Mouse (Mus musculus): Measurements from ENCODE around the gene Pcif1.
A peak's percentile ranks its signal among the peaks of the same experiment; 100 is the strongest.
"Not testable (repeated sequence)": the region's sequence is repeated elsewhere in the genome, so short reads cannot be mapped to it uniquely, and the experiment has no call there.

Pcif1 gene

GRCm38 (mm10) chr2:164879228-164879567 is at the start of gene Pcif1:
Gene Pcif1 (plus strand): TSS chr2:164879304.
- DNase-seq (ENCODE audit: low spot score), result peak; percentile 89

DNA sequence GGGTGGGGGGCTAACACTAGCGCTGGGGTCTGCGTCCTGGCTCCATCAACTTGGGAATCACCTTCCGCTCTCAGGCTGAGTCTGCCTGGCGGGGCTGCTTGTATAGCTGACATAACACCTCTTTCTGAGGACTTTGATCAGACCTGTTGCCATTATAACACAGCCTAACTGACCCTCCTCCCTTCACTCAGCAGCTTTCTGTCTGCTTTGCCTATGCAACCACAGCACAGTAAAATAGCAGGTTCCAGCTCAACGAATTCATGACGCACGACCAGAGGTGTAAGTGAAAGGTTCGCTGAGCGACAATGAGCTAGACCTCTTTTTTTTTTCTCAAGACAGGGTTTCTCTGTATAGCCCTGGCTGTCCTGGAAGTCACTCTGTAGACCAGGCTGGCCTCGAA is 48.1 kb upstream of the Pcif1 start:
- DNase-seq (ENCODE audit: low spot score), result no peak

- DNase-seq (ENCODE audit: low spot score), result no peak
These were observed 46.9 kb upstream of the Pcif1 start for GRCm38 (mm10) chr2:164832032-164832747.

GRCm38 (mm10) chr2:164832748-164833301 is 46.3 kb upstream of the Pcif1 start, which contains the start of gene Ctsa:
Gene Ctsa (plus strand): TSS chr2:164832873.
- DNase-seq (ENCODE audit: low spot score), result peak; percentile 82

GRCm38 (mm10) chr2:164833314-164833959 is 45.7 kb upstream of the Pcif1 start, which contains the start of gene Neurl2:
Gene Neurl2 (minus strand): TSS chr2:164833456.
- DNase-seq (ENCODE audit: low spot score), result peak; percentile 97

DNA sequence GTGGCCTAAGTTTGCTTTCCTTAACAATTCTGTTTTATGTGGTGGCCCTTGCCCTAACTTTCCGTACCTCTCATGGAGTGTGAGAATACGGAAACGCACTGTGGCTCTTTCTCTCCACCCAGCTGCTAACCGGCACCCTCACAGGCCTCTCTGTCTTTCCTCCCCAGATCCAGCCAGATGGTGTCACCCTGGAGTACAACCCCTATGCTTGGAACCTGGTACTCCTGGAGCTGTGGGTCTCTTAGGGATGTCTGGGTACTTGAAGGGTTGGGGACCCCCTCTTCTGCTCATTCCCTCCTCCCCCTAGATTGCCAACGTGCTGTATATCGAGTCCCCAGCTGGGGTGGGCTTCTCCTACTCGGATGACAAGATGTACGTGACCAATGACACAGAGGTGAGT is 44.6 kb upstream of the Pcif1 start:
- DNase-seq (ENCODE audit: low spot score), result peak; percentile 63

GRCm38 (mm10) chr2:164835164-164835563 is 43.9 kb upstream of the Pcif1 start:
- no peak for DNase-seq (ENCODE audit: low spot score)

GRCm38 (mm10) chr2:164845782-164846181 is 33.3 kb upstream of the Pcif1 start:
- DNase-seq (ENCODE audit: low spot score), result no peak

DNA sequence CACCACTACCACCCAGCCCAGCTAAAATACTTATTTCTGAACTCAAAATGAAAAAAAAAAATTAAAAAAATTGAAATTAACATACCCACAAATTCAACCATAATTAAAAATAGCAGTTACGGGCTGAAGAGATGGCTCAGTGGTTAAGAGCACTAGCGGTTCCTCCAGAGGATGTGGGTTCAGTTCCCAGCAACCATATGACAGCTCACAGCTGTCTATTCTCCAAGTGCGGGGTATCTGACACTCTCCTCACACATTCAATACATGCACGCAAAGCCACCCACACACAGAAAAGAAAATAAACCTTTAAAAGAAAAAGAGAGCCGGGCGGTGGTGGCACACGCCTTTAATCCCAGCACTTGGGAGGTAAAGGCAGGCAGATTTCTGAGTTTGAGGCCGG is 29.0 kb upstream of the Pcif1 start:
- no peak for DNase-seq (ENCODE audit: low spot score)

DNA sequence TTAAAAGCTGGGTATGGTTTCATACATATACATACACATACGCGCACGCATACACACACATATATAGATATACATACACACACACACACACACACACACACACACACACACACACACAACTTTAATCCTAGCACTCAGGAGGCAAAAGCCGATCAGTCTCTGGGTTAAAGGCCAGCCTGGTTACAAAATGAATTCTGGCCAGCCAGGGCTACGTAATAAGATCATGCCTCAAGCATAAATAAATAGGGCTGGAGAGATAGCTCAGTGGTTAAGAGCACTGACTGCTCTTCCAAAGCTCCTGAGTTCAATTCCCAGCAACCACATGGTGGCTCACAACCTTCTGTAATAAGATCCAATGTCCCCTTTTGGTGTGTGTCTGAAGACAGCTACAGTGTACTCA is 23.5 kb upstream of the Pcif1 start:
- peak; percentile 72 for DNase-seq (ENCODE audit: low spot score)

DNA sequence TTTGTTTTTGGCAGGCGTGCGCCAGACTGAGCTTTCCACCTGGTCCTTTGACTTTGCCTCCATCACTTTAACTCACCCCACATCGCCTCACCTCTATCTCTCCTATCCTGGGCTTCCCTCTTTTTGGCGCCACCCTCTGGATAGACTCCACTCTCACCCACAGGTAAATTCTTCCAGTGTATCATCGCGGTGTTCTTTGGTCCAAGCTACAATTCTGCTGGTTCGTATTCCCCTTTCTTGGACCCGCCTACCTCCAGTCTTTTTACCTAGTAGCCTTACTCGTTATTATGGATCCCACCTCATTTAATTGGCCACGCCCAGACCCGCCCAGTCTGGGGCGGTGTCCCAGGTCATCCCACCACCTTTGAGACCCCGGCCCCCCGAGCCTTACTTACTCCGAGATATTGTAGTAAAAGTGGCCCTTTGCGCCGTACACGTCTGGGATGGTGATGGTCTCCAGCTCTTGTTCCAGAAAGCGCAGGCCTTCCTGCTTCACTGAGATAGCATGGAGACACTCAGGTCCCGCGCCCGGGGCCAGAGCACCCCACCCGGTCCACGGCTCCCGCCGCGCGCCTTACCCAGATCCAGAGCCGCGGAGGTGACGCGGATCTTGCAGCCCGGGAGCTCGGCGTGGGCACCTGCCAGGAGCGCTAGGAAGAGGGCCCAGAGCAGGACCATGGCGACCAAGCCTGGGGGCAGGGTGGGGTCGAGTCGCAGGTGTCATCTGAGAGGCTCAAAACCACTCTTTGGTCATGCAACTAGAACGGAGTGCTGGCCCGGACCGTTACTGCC is 22.6 kb upstream of the Pcif1 start:
- DNase-seq (ENCODE audit: low spot score), result no peak

GRCm38 (mm10) chr2:164857101-164857821 is 21.8 kb upstream of the Pcif1 start, which contains the start of gene Pltp:
Gene Pltp (minus strand): TSS chr2:164857711.
- no peak for DNase-seq (ENCODE audit: low spot score)

DNA sequence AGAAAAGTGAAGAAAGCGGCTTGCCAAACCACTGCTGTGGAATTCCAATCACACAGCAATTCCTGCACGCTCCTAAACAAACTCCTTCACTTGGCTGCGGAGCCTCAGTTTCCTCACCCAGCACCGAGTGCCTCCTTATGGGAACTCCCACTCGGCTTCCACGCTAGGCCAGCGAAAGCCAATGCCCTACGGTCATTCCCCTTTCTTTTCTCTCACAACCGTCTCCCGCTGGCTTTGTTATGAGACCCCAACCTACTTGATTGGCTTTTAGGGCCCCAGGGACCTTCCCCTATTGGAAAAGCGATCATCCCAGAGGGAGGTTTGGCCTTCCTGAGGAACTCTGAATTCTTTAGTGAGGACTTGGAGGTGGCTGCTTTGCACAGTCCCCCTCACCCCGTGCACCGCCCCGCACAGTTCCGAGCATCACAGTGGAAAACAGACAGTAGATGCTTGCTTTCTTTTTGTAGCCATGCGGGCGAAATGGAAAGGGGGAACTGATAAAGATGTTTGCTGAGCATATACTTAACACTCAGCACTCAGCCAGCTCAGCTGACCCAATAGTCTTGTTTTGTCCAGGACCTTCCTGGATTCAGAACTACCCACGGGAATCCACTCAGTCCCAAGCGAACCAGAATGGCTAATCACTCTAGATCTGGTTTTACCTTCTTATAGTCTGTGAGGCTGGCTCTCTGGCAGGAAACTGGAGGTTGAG is 21.1 kb upstream of the Pcif1 start:
- no peak for DNase-seq (ENCODE audit: low spot score)

DNA sequence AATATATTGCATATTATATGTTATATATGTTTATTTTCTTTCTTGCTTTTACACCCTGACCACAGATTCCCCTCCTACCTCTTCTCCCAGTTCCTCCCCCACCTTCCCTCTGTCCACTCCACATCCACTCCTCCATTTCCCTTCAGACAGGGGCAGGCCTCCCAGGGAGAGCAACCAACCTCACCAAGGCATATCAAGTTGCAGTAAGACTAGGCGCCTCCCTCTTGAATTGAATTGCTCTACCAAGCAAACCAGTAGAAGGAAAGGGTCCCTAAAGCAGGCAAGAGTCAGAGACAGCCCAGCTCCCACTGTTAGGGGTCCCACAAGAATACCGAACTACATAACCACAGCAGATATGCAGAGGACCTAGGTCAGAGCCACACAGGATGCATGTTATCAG is 19.9 kb upstream of the Pcif1 start:
- DNase-seq (ENCODE audit: low spot score), result no peak

DNA sequence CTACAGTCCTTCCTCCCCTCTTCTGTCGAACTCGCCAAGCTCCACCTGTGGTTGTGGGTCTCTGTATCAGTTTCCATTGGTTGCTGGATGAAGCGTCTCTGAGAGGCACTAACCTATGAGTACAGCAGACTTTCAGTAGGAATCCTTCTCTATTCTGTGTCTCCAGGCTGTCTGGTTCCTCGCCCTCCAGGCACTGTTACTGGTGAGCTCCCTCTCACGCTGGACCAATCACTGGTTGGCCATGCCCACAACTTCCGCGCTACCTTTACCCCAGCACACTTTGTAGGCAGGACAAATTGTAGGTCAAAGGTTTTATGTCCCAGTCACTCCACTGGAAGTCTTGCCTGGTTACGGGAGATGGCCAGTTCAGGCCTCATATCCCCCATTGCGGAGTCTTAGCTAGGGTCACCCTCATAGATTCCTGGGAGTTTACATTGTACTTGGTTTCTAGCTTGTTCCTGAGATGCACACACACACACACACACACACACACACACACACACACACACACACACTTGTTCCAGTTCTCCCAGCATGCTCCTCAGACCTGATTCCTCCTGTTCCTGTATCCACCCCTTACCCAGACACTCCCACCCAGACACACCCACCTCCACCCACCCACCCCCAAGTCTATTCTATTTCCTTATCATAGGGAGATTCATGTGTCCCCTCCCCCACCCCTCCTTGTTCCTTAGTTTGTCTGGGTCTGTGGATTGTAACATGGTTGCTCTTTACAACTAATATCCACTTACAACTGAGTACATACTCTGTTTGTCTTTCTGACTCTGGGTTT is 19.3 kb upstream of the Pcif1 start:
- no peak for DNase-seq (ENCODE audit: low spot score)

- no peak for DNase-seq (ENCODE audit: low spot score)
These were observed 18.0 kb upstream of the Pcif1 start for GRCm38 (mm10) chr2:164861094-164861493.

GRCm38 (mm10) chr2:164862179-164862861 is 16.8 kb upstream of the Pcif1 start:
- DNase-seq (ENCODE audit: low spot score), result peak; percentile 90

DNA sequence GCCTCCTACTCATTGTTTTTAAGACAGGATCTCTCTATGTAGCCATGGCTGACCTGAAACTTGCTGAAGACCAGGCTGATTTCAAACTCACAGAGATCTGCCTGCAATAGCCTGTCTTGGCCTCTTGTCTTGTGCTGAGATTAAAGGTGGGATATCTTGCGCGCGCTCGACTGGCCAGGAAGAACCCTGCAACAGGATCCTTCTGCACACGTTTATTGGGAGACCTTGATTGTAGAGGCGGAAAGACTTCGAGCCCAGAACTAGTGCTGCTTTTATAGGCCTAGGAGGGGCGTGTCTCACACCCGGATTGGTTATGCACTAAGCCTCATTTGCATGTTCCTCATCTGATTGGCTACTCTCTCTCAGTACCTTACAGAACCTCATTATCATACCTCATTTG is 15.7 kb upstream of the Pcif1 start:
- not testable (repeated sequence) for DNase-seq (ENCODE audit: low spot score)

DNA sequence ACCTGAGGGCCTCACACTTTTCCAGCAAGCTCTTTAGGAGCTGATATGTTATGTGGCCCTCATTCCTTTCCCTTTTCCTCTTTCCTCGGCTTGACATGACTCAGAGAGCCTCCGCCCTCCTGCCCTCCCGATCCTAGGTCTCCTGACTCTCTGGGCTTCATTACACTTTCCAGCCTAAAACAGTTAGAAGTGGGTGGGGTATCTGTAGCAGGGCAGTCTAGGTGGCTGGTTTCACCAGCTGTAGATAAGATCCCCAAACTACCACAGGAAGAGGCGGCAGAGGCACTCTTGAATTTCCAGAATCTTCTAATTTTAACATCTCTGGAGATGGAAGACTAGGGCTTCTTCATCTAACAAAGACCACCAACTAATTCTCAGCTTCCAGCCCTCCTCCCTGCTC is 14.5 kb upstream of the Pcif1 start:
- DNase-seq (ENCODE audit: low spot score), result no peak

Measured in adipocyte (in vitro differentiated cells).